Mouse (Mus musculus) embryonic facial prominence, embryonic 11.5 days (tissue): ENCODE measurements around the gene Foxj1. TPM values are rescaled to one million over a fixed set of nuclear protein-coding genes. Genes with fewer than 3 reads are reported as not detected.
A peak's percentile ranks its signal among the peaks of the same experiment; 100 is the strongest.

ENCODE experiments used
- ATAC-seq: fragments of 200-750 bp; cut with Nextera tagmentation; replicated peaks from 2 replicates; pipeline ENCODE4 v1.8.0; 2017; ENCODE audit warnings: low read depth; ENCODE audit not compliant: insufficient number of reproducible peaks, low FRiP score, low TSS enrichment
- DNase-seq: peaks from one replicate; pipeline ENCODE4 v3.0.0-alpha.2; 2015; ENCODE audit warnings: low spot score
- H3K27ac ChIP-seq: fragments of 300-500 bp; sonication (generic); replicated peaks from 2 replicates; pipeline ENCODE4 v1.5.1; 2014; ENCODE audit warnings: mild to moderate bottlenecking, low read depth, low read length, control low read depth
- H3K27me3 ChIP-seq: fragments of 300-500 bp; sonication (generic); 2 replicates; pipeline ENCODE4 v1.6.1; 2014; ENCODE audit warnings: mild to moderate bottlenecking, low read length, moderate library complexity, mixed read lengths; ENCODE audit not compliant: control insufficient read depth, insufficient read depth
- H3K36me3 ChIP-seq: fragments of 300-500 bp; sonication (generic); replicated peaks from 2 replicates; pipeline ENCODE4 v1.6.1; 2014; ENCODE audit warnings: low read depth, mild to moderate bottlenecking, low read length, moderate library complexity, mixed read lengths; ENCODE audit not compliant: control insufficient read depth, insufficient read depth
- H3K4me1 ChIP-seq: fragments of 300-500 bp; sonication (generic); 2 replicates; pipeline ENCODE4 v1.6.1; 2014; ENCODE audit warnings: low read length, mixed read lengths; ENCODE audit not compliant: control insufficient read depth, insufficient read depth
- H3K4me2 ChIP-seq: fragments of 300-500 bp; sonication (generic); 2 replicates; pipeline ENCODE4 v1.6.1; 2014; ENCODE audit warnings: low read depth, mild to moderate bottlenecking, control low read depth, low read length, moderate library complexity
- H3K4me3 ChIP-seq: fragments of 300-500 bp; sonication (generic); 2 replicates; pipeline ENCODE4 v1.5.1; 2014; ENCODE audit warnings: low read depth, low read length, control low read depth
- H3K9ac ChIP-seq: fragments of 300-500 bp; sonication (generic); replicated peaks from 2 replicates; pipeline ENCODE4 v1.6.1; 2014; ENCODE audit warnings: mild to moderate bottlenecking, control low read depth, low read length
- H3K9me3 ChIP-seq: fragments of 300-500 bp; sonication (generic); replicated peaks from 2 replicates; pipeline ENCODE4 v1.6.1; 2016; ENCODE audit warnings: mild to moderate bottlenecking, low read length, inconsistent platforms, mixed read lengths; ENCODE audit not compliant: control insufficient read depth
- WGBS: fragments of 180-500 bp; shearing (Covaris S2); extraction: QIAGEN DNeasy Blood & Tissue Kit; methylation state at CpG from one replicate; pipeline ENCODE4 v1.1.7; 2014; 5-methylcytosine and 5-hydroxymethylcytosine counted together
- polyA plus RNA-seq: library from polyadenylated mRNA; unstranded; fragments of >200 nt; fragmentation: Nextera tagmentation; extraction: Ambion mirVana; gene quantifications from 2 replicates; pipeline ENCODE4 v1.2.1, GENCODE M21; 2014

Foxj1 gene
- polyA plus RNA-seq, 1 experiment from 2014 or later = 0.79 TPM

DNA sequence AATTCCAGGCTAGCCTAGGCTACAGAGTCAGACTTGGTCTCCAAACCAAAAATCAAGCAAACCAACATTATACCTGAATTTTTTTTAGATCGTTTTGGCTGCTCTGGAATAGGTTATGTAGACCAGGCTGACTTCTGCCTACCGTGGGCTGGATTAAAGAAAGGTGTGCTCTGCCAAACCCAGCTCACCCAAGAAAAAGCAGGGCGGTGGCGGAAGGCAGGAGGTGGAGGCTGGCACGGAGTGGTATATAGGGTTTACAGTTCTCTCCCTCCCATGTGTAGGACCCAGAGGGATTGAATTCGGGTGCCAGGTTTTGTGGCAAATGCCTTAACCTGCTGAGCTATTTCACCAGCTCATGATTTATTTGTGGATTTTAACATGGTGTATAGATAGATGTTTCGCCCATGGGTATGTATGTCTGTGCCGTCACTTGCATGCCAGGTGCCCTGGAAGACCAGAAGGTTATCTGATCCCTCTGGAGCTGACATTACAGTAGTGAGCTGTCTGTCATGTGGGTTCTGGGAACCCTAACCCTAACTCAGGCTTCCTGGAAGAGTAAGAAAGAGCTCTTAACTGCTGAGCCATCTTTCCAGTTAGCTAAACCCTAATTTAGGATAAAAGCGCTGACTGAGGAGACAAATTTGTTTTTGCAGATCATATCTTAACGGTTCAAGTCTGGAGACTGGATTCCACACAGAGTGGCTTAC, 28.0 kb downstream of the Foxj1 start, which contains the start of gene Exoc7:
Gene Exoc7 (minus strand): TSS at position 215 of the 707 bp plus-strand sequence.
- Histone ChIP-seq H3K9ac (peak within 1 kb of the TSS; percentile 72), H3K9me3 (no peaks in the 10 kb centered on the region), H3K36me3 (peaks cover 7% of the 10 kb centered on the region), H3K4me3 (peak within 1 kb of the TSS; percentile 80), H3K4me2 (peak within 1 kb of the TSS; percentile 70), H3K27ac (no peak within 1 kb of the TSS), H3K27me3 (no peaks in the 10 kb centered on the region), H3K4me1 (no peaks in the 10 kb centered on the region)
- DNase-seq (no peak), ATAC-seq (peak; percentile 39; the same call in 1 of the 2 replicates)
- WGBS = 80% methylated on average over 10 of the region's 10 CpGs

DNA sequence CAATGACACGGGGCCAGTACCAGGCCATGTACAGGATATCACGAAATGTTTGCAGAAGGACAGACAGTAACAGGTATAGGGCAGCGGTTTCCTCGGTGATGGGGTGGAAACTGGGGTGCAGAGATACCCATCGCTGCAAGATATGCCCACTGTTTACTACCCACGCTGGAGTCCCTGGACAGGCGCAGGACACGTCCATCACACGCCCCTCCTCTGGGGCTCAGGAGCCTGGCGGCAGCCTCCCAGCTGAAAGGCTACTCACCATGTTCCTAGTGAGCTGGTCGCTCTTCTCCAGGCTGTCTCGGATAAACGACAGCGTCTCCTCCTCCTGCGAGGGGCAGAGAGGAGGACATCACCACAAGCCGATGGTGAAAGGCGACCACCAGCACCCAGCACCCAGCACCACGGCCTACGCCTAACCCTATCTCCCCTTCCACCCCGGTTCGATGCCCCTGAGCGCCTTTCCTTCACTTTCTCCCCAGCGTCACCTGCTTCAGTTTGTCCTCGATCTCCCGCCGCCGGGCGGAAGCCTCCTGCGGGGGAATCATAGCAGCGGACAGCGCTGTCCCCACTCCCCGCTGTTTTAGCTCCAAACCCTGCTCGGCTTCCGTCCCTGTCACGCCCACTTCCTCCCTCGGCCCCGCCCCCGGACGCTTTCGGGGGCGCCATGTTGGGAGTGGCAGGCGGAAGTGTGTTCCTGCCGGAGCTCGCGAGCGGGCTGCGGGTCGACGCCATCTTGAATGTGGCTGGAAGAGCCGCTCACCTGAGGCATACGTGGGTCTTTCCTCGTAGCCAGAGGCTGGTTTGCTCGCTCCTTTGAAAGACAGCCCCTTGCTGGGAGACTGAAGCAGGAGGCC, 28.8 kb downstream of the Foxj1 start:
- Histone ChIP-seq H3K36me3 (peaks cover 7% of the 10 kb centered on the region), H3K4me2 (peak overlapping the region; percentile 70), H3K4me3 (peak overlapping the region; percentile 80), H3K27me3 (no peaks in the 10 kb centered on the region), H3K9ac (peak overlapping the region; percentile 72), H3K4me1 (no peaks in the 10 kb centered on the region), H3K27ac (no peak overlapping the region), H3K9me3 (no peaks in the 10 kb centered on the region)
- ATAC-seq (peak; percentile 80), DNase-seq (peak; percentile 97)
- 2% methylated on average over 53 of the region's 53 CpGs for WGBS

DNA sequence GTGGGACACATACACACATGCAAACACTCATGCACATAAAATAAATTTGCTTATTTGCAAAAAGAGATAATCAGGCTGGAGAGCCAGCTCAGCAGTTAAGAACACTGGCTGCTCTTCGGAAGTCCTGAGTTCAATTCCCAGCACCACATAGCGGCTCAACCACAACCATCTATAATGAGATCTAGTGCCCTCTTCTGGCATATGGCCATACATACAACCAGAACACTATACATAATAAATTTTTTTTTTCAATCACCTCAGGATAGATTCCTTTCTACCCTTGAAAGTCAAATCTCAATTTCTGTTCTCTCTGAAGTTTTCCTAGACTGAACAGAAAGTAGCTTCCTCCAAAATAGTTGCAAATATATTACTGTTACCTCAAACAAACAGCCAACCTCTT, 29.8 kb downstream of the Foxj1 start:
- no peaks in the 10 kb centered on the region for H3K4me1 ChIP-seq
- ATAC-seq = no peak
- peak overlapping the region; percentile 58; the same call in 1 of the 2 replicates for H3K4me2 ChIP-seq
- H3K9ac ChIP-seq = no peak overlapping the region
- 96% methylated on average over 2 of the region's 2 CpGs for WGBS
- H3K36me3 ChIP-seq = peaks cover 7% of the 10 kb centered on the region
- no peak overlapping the region for H3K27ac ChIP-seq
- no peak for DNase-seq
- no peaks in the 10 kb centered on the region for H3K9me3 ChIP-seq
- no peaks in the 10 kb centered on the region for H3K27me3 ChIP-seq
- peak overlapping the region; percentile 80; the same call in 1 of the 2 replicates for H3K4me3 ChIP-seq

DNA sequence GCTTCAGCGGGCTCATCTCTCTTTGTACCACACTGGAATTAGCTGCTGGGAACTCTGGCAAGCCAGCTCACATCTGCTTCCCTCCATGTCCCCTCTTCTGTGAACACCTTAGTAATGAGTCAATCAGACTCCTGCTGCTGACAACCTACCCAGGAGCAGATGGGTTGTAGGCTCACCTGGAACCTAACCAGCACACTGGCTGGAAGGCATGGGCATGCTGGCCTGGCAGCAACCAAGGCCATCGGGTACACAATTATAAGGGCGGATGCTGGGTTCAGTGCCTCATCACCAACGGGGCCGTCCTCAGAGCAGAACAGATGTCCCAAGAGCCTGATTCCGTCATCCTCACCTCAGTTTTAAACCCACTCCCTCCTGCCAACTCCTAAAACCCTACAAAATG, 36.6 kb downstream of the Foxj1 start:
- Histone ChIP-seq H3K27ac (no peak overlapping the region), H3K27me3 (no peaks in the 10 kb centered on the region), H3K9me3 (no peaks in the 10 kb centered on the region), H3K36me3 (no peaks in the 10 kb centered on the region; the same call in 1 of the 2 replicates), H3K9ac (no peak overlapping the region), H3K4me2 (no peak overlapping the region), H3K4me3 (no peak overlapping the region), H3K4me1 (no peaks in the 10 kb centered on the region)
- ATAC-seq (no peak), DNase-seq (no peak)
- WGBS = 86% methylated on average over 6 of the region's 6 CpGs

GRCm38 (mm10) chr11:116298221-116298620, 37.0 kb downstream of the Foxj1 start:
- no peak overlapping the region for H3K9ac ChIP-seq
- no peak overlapping the region for H3K4me2 ChIP-seq
- H3K4me1 ChIP-seq = no peaks in the 10 kb centered on the region
- DNase-seq (no peak), ATAC-seq (no peak)
- no peaks in the 10 kb centered on the region for H3K9me3 ChIP-seq
- H3K36me3 ChIP-seq = no peaks in the 10 kb centered on the region; the same call in 1 of the 2 replicates
- no peak overlapping the region for H3K27ac ChIP-seq
- WGBS = 90% methylated on average over 11 of the region's 11 CpGs
- H3K4me3 ChIP-seq = no peak overlapping the region
- H3K27me3 ChIP-seq = no peaks in the 10 kb centered on the region

GRCm38 (mm10) chr11:116297017-116297416, 38.2 kb downstream of the Foxj1 start:
- no peaks in the 10 kb centered on the region; the same call in 1 of the 2 replicates for H3K36me3 ChIP-seq
- no peaks in the 10 kb centered on the region for H3K4me1 ChIP-seq
- no peak overlapping the region for H3K9ac ChIP-seq
- 72% methylated on average over 3 of the region's 3 CpGs for WGBS
- ATAC-seq (no peak), DNase-seq (no peak)
- H3K27me3 ChIP-seq = no peaks in the 10 kb centered on the region
- H3K27ac ChIP-seq = no peak overlapping the region
- no peak overlapping the region for H3K4me2 ChIP-seq
- no peak overlapping the region for H3K4me3 ChIP-seq
- H3K9me3 ChIP-seq = no peaks in the 10 kb centered on the region

- Histone ChIP-seq H3K9ac (no peak overlapping the region), H3K27ac (no peak overlapping the region), H3K4me3 (no peak overlapping the region), H3K9me3 (no peaks in the 10 kb centered on the region), H3K4me1 (no peaks in the 10 kb centered on the region), H3K4me2 (no peak overlapping the region), H3K36me3 (no peaks in the 10 kb centered on the region; the same call in none of the 2 replicates), H3K27me3 (no peaks in the 10 kb centered on the region)
- no peak for DNase-seq
- WGBS = 86% methylated on average over 8 of the region's 8 CpGs
- no peak for ATAC-seq
Measured at GRCm38 (mm10) chr11:116296191-116296734, 38.9 kb downstream of the Foxj1 start.
